Mouse (Mus musculus): ENCODE measurements at regions not wholly inside any gene's neighbourhood (a gene's known extent, or its start where the extent isn't known, plus 50 kb on each side); places are given as distances from the start of the nearest gene placed in this dataset.

- TF ChIP-seq POLR2A (IDR thresholded peaks at IDR 0.05; ENCODE audit: borderline replicate concordance, extremely low read depth, low read depth, low read length) (no peak), CTCF (IDR thresholded peaks at IDR 0.05; ENCODE audit: insufficient read depth, low read length) (no peak)
Measured at GRCm38 (mm10) chr17:69695341-69695740, 256.2 kb downstream of the Akain1 start.
